Mouse (Mus musculus) left cerebral cortex, adult 2 months (tissue): ENCODE measurements around the gene Papss1. TPM values are rescaled to one million over a fixed set of nuclear protein-coding genes. Genes with fewer than 3 reads are reported as not detected.
A peak's percentile ranks its signal among the peaks of the same experiment; 100 is the strongest.

Source experiments
- DNase-seq, 2 experiments: peaks; one replicate each; pipeline ENCODE4 v3.0.0; 2021 to 2022; ENCODE audit warnings: low spot score in 2 of 2, mixed read lengths in 1 of 2; ENCODE audit errors: extremely low spot score in 1 of 2
- H3K27ac ChIP-seq: fragments of 200-600 bp; 2 replicates; pipeline ENCODE4 v1.8.1; 2022
- H3K4me3 ChIP-seq: fragments of 200-600 bp; 2 replicates; pipeline ENCODE4 v1.8.1; 2022
- CTCF ChIP-seq: fragments of 200-600 bp; IDR thresholded peaks from 2 replicates; pipeline ENCODE4 v1.8.1; 2022; ENCODE audit warnings: antibody characterized with exemption, mild to moderate bottlenecking, moderate library complexity
- intact Hi-C: fragments of 180-260 bp; cut with DNase I; formaldehyde crosslinking; loops from one replicate; pipeline ENCODE4 v1.15.1; 2025
- total RNA-seq, 2 experiments: library from RNA; stranded (reverse); gene quantifications; 2 replicates each; pipeline ENCODE4 v1.2.3; 2021

The Papss1 gene
- total RNA-seq, 2 experiments from 2014 or later = 60.1 to 60.7 TPM

GRCm38 (mm10) chr3:131550046-131550445, 14.5 kb upstream of the Papss1 start:
- H3K4me3 ChIP-seq = no peak overlapping the region
- no peak for TF ChIP-seq CTCF
- DNase-seq = no peak
- H3K27ac ChIP-seq = no peak overlapping the region
- intact Hi-C loops = no loop called here

GRCm38 (mm10) chr3:131552349-131553254, 12.0 kb upstream of the Papss1 start:
- peak; percentile 89 for TF ChIP-seq CTCF
- DNase-seq = peak in 1 of 2 experiments; percentile 29
- H3K27ac ChIP-seq = no peak overlapping the region
- no peak overlapping the region for H3K4me3 ChIP-seq
- intact Hi-C loops = loop anchor here (1.0 kb wide), 1 partner anchor 232 kb away; no protein-coding TSS in a partner anchor

- intact Hi-C loops = no loop called here
- no peak overlapping the region for H3K4me3 ChIP-seq
- no peak overlapping the region for H3K27ac ChIP-seq
- no peak for TF ChIP-seq CTCF
- no peak for DNase-seq
These were observed 8.8 kb upstream of the Papss1 start for GRCm38 (mm10) chr3:131555771-131556170.

- no peak overlapping the region for H3K4me3 ChIP-seq
- no peak for TF ChIP-seq CTCF
- no peak for DNase-seq
- H3K27ac ChIP-seq = no peak overlapping the region
- intact Hi-C loops = no loop called here
These were observed 3.0 kb upstream of the Papss1 start for GRCm38 (mm10) chr3:131561591-131561990.

GRCm38 (mm10) chr3:131565257-131565610, 666 bp downstream of the Papss1 start:
- Histone ChIP-seq H3K4me3 (peak overlapping the region; percentile 99), H3K27ac (peak overlapping the region; percentile 94)
- no peak for TF ChIP-seq CTCF
- intact Hi-C loops = no loop called here
- no peak for DNase-seq

- no peak for TF ChIP-seq CTCF
- H3K27ac ChIP-seq = no peak overlapping the region
- no peak for DNase-seq
- intact Hi-C loops = no loop called here
- peak overlapping the region; percentile 99; the same call in 1 of the 2 replicates for H3K4me3 ChIP-seq
These were observed 1.7 kb downstream of the Papss1 start for GRCm38 (mm10) chr3:131566281-131566680.

GRCm38 (mm10) chr3:131570506-131570905, 5.9 kb downstream of the Papss1 start:
- no peak for DNase-seq
- Histone ChIP-seq H3K27ac (no peak overlapping the region), H3K4me3 (no peak overlapping the region)
- intact Hi-C loops = no loop called here
- no peak for TF ChIP-seq CTCF

GRCm38 (mm10) chr3:131573555-131573954, 9.0 kb downstream of the Papss1 start:
- no peak for DNase-seq
- Histone ChIP-seq H3K4me3 (no peak overlapping the region), H3K27ac (no peak overlapping the region)
- intact Hi-C loops = no loop called here
- no peak for TF ChIP-seq CTCF

GRCm38 (mm10) chr3:131578434-131579104, 14.0 kb downstream of the Papss1 start:
- TF ChIP-seq CTCF = no peak
- intact Hi-C loops = no loop called here
- no peak for DNase-seq
- Histone ChIP-seq H3K27ac (no peak overlapping the region), H3K4me3 (no peak overlapping the region)

GRCm38 (mm10) chr3:131580040-131580439, 15.5 kb downstream of the Papss1 start:
- TF ChIP-seq CTCF = no peak
- no peak for DNase-seq
- Histone ChIP-seq H3K27ac (no peak overlapping the region), H3K4me3 (no peak overlapping the region)
- intact Hi-C loops = no loop called here

- intact Hi-C loops = no loop called here
- no peak for TF ChIP-seq CTCF
These were observed 16.5 kb downstream of the Papss1 start for GRCm38 (mm10) chr3:131581096-131581495.

GRCm38 (mm10) chr3:131586818-131587217, 22.2 kb downstream of the Papss1 start:
- intact Hi-C loops = no loop called here
- peak; percentile 29; the same call in 1 of the 2 replicates for TF ChIP-seq CTCF
- DNase-seq = no peak
- Histone ChIP-seq H3K27ac (no peak overlapping the region), H3K4me3 (no peak overlapping the region)

More at GRCm38 (mm10) chr3:131581096-131581495, 16.5 kb downstream of the Papss1 start:
- no peak overlapping the region for H3K27ac ChIP-seq
- no peak overlapping the region for H3K4me3 ChIP-seq
- DNase-seq = no peak
